Mouse (Mus musculus): ENCODE results near the gene Stx17.

GRCm38 (mm10) chr4:48153229-48153628 is 28.5 kb downstream of the Stx17 start:
- no peak for TF ChIP-seq CTCF (IDR thresholded peaks at IDR 0.05; ENCODE audit: borderline replicate concordance, insufficient read depth, low read length)
- TF ChIP-seq POLR2A (IDR thresholded peaks at IDR 0.05; ENCODE audit: low read depth, low read length): no peak

All from embryonic fibroblast, embryonic 13.5 days (primary cell).